Mouse (Mus musculus): Measurements from ENCODE around the gene Gm20388. TPM values are rescaled to one million over a fixed set of nuclear protein-coding genes. Genes with fewer than 3 reads are reported as not detected.

Gm20388 gene
- polyA plus RNA-seq, 1 experiment from 2014 or later = not detected

DNA sequence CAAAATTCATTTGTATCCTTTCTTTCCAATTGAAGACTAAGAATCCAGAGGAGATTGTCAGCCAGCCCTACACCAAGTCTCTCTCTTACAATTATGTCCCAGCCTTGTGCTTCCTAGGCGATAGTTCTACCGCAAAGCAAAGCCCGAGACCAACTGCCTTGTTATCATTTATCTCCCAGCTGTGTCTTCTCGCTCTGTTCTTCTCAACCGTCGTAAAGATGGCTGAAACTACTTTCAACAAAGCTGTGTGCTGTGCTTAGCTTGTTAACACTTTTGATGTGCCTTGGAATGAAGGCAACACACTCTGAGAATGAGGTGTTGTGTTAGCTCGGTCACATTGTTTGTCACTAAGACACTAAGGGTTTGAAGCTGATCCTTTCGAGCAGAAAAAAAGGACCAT lies 3421.2 kb downstream of the Gm20388 start:
- Histone ChIP-seq H3K4me2 (peak overlapping the region; percentile 97), H3K9me3 (no peaks in the 10 kb centered on the region), H3K4me3 (peak overlapping the region; percentile 60), H3K27me3 (peaks cover 24% of the 10 kb centered on the region), H3K4me1 (peaks cover 14% of the 10 kb centered on the region), H3K9ac (no peak overlapping the region), H3K27ac (0 out of 2 replicates have a peak overlapping the region, but pooled peaks have one; percentile 22), H3K36me3 (no peaks in the 10 kb centered on the region)
- WGBS = 41% methylated on average over 8 of the region's 8 CpGs
- no peak for ATAC-seq (ENCODE audit: insufficient number of reproducible peaks, insufficient read depth, low FRiP score, low TSS enrichment, low read depth)

DNA sequence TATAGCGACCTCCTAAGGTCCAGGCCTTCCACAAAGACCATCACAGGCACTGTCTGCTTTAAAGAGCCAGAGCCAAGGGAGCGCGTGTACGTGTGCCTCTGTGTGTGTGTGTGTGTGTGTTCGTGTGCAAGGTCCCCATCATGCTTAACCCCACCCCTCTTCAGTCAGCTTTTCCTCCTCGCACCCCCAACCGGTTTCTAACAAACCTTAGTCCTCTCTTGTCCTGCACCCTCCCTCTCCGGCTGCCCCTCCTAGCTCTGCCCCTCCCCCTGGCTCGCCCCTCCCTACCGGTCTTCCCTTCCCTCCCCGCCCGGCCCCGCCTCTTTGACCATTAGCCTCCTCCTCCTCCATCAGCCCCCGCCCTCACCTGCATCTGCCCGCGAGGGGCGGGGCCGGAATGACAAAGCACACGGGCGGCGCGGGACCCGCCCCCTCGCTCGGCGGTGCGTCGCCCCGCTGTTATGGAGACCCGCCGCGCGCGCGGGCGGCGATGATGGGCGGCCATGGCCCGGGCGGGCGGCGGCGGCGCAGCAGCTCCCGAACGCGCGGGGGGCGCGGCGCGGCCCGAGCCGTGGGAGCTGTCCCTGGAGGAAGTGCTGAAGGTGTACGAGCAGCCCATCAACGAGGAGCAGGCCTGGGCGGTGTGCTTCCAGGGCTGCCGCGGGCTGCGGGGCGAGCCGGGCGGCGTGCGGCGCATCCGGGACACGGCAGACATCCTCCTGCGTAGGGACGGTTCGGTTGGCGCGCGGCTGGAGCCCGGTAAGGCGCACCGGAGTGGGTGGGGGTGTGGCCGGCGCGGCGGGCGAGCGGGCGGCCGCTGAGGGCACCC lies 3421.8 kb downstream of the Gm20388 start, which contains the start of gene Spire2:
Gene Spire2, plus strand, starts transcription at position 452 of the 829 bp plus-strand sequence.
- Histone ChIP-seq H3K36me3 (no peaks in the 10 kb centered on the region), H3K27ac (0 out of 2 replicates have a peak within 1 kb of the TSS, but pooled peaks have one; percentile 22), H3K9me3 (no peaks in the 10 kb centered on the region), H3K4me2 (peak within 1 kb of the TSS; percentile 97), H3K4me3 (peak within 1 kb of the TSS; percentile 60), H3K4me1 (peaks cover 14% of the 10 kb centered on the region), H3K27me3 (peaks cover 24% of the 10 kb centered on the region), H3K9ac (peak within 1 kb of the TSS; percentile 67)
- under 1% methylated on average over 79 of the region's 85 CpGs for WGBS
- ATAC-seq (ENCODE audit: insufficient number of reproducible peaks, insufficient read depth, low FRiP score, low TSS enrichment, low read depth) = peak; percentile 77

DNA sequence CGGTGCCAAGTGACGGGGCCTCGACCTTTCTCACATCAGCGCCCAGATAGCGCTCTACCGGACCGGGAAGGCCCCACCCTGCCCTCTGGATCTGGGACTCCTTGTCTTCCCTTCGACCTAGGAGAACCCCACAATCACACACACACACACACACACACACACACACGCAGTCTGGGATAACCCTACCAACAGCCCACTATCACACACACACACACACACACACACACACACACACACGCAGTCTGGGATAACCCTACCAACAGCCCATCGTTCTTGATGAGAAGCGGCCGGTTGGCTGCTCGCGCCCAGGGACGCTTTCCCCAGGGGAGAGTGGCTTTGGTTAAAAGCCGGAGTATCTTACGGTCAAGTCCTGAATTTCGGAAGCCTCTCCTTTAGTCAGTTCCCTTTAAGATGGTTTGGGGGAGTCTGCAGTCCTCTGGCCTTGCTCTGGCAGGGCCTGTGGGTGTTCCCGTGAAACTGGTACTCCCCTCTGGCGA lies 3422.5 kb downstream of the Gm20388 start:
- peak; percentile 16; the same call in 1 of the 2 replicates for ATAC-seq (ENCODE audit: insufficient number of reproducible peaks, insufficient read depth, low FRiP score, low TSS enrichment, low read depth)
- no peaks in the 10 kb centered on the region for H3K9me3 ChIP-seq
- no peak overlapping the region for H3K27ac ChIP-seq

DNA sequence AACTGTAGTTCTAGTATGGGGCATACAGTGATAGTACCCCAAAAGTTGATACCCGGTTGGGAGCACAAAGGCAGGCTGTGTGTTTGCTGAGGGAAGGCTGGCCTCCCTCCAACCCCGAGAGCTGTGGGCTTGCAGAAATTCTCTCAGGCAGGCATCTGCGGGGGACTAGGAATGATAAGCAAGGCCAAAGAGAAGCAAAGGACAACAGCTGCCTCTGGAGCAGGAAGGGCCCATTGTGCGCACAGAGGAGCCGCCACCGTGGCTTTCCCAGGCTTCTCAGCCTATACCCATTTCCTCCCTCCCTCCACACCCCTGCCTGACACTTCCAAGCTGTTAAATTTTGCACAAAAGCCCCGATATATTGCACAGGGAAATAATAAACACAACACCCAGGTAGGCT lies 3423.2 kb downstream of the Gm20388 start:
- H3K27me3 ChIP-seq = peaks cover 24% of the 10 kb centered on the region
- no peak overlapping the region; the same call in 1 of the 2 replicates for H3K27ac ChIP-seq
- peak overlapping the region; percentile 97 for H3K4me2 ChIP-seq
- ATAC-seq (ENCODE audit: insufficient number of reproducible peaks, insufficient read depth, low FRiP score, low TSS enrichment, low read depth) = no peak
- H3K4me3 ChIP-seq = 0 out of 2 replicates have a peak overlapping the region, but pooled peaks have one; percentile 60
- no peak overlapping the region for H3K9ac ChIP-seq
- H3K36me3 ChIP-seq = no peaks in the 10 kb centered on the region
- 9% methylated on average over 7 of the region's 7 CpGs for WGBS
- peaks cover 14% of the 10 kb centered on the region for H3K4me1 ChIP-seq
- no peaks in the 10 kb centered on the region for H3K9me3 ChIP-seq

More for the DNA sequence above, 3422.5 kb downstream of the Gm20388 start:
- Histone ChIP-seq H3K4me3 (peak overlapping the region; percentile 60), H3K27me3 (peaks cover 24% of the 10 kb centered on the region), H3K9ac (peak overlapping the region; percentile 67), H3K4me1 (peaks cover 14% of the 10 kb centered on the region), H3K36me3 (no peaks in the 10 kb centered on the region), H3K4me2 (peak overlapping the region; percentile 97)
- 4% methylated on average over 14 of the region's 21 CpGs for WGBS

DNA sequence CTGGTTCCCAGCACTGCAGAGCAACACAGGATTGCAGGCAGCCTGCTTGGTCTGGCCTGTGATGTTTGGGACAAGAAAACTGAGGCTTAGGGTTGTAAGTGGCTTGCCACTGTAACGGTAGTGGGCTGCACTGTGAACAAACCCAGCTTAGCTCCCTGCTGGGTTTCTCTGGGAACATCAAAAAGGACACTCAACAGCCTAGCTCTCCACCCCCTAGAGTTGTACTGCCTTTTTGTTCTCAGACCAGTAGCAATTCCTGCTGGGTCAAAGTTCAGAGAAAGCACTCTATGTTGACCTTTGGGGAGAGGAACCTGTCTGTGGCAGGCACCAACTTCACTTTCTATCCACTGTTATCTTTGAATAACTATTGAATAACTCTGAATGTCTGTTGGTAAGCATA lies 3423.8 kb downstream of the Gm20388 start:
- no peak for ATAC-seq (ENCODE audit: insufficient number of reproducible peaks, insufficient read depth, low FRiP score, low TSS enrichment, low read depth)

DNA sequence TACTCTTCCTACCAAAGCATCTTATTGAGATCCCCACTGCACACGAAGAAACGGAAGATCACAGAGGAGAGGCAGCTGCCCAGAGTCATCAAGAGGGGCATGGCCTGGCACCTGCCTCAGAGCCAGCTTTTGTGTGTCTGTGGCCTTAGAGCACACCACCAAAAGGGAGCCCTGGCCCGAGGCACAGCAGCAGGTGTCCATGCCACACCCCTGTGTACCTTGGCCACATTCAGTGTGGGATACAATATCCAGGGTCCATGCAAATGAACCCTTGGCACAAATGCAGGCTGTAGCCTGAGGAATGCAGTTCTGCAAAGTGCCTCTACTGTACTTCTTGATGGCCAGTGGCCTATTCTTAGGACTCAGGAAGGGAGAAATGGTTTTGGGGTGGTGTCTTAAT lies 3426.8 kb downstream of the Gm20388 start:
- Histone ChIP-seq H3K4me2 (no peak overlapping the region), H3K36me3 (no peaks in the 10 kb centered on the region), H3K27me3 (peaks cover 21% of the 10 kb centered on the region), H3K9ac (no peak overlapping the region), H3K27ac (no peak overlapping the region), H3K4me3 (no peak overlapping the region), H3K4me1 (peaks cover 14% of the 10 kb centered on the region), H3K9me3 (peaks cover 3% of the 10 kb centered on the region)
- WGBS = 81% methylated on average over 3 of the region's 3 CpGs
- no peak for ATAC-seq (ENCODE audit: insufficient number of reproducible peaks, insufficient read depth, low FRiP score, low TSS enrichment, low read depth)

More for the DNA sequence above, 3423.8 kb downstream of the Gm20388 start:
- no peak overlapping the region for H3K4me2 ChIP-seq
- H3K4me1 ChIP-seq = peaks cover 14% of the 10 kb centered on the region
- H3K27me3 ChIP-seq = peaks cover 24% of the 10 kb centered on the region
- no peak overlapping the region for H3K4me3 ChIP-seq
- WGBS = 10% methylated on average over 1 of the region's 1 CpGs
- no peak overlapping the region for H3K27ac ChIP-seq
- H3K36me3 ChIP-seq = no peaks in the 10 kb centered on the region
- no peak overlapping the region for H3K9ac ChIP-seq
- H3K9me3 ChIP-seq = no peaks in the 10 kb centered on the region

DNA sequence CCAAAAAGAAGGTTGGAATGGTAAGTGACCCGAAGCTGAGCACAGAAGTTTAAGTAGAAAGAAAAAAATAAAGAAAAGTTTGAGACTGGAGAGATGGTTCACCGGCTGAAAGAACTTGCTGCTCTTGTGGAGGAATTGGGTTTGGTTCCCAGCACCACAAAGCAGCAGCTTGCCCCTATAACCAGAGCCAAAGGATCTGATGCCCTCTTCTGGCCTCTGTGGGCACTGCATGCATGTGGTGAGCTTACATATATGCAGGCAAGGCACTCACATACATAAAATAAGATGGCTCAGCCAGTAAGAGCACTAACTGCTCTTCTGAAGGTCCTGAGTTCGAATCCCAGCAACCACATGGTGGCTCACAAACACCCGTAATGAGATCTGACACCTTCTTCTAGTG lies 3429.4 kb downstream of the Gm20388 start:
- H3K27ac ChIP-seq = no peak overlapping the region
- H3K27me3 ChIP-seq = no peaks in the 10 kb centered on the region; the same call in 1 of the 2 replicates
- ATAC-seq (ENCODE audit: insufficient number of reproducible peaks, insufficient read depth, low FRiP score, low TSS enrichment, low read depth) = no peak
- peaks cover 9% of the 10 kb centered on the region for H3K4me1 ChIP-seq
- peaks cover 3% of the 10 kb centered on the region for H3K9me3 ChIP-seq
- H3K9ac ChIP-seq = no peak overlapping the region
- H3K4me2 ChIP-seq = no peak overlapping the region
- no peak overlapping the region for H3K4me3 ChIP-seq
- no peaks in the 10 kb centered on the region for H3K36me3 ChIP-seq
- WGBS = 92% methylated on average over 4 of the region's 4 CpGs

DNA sequence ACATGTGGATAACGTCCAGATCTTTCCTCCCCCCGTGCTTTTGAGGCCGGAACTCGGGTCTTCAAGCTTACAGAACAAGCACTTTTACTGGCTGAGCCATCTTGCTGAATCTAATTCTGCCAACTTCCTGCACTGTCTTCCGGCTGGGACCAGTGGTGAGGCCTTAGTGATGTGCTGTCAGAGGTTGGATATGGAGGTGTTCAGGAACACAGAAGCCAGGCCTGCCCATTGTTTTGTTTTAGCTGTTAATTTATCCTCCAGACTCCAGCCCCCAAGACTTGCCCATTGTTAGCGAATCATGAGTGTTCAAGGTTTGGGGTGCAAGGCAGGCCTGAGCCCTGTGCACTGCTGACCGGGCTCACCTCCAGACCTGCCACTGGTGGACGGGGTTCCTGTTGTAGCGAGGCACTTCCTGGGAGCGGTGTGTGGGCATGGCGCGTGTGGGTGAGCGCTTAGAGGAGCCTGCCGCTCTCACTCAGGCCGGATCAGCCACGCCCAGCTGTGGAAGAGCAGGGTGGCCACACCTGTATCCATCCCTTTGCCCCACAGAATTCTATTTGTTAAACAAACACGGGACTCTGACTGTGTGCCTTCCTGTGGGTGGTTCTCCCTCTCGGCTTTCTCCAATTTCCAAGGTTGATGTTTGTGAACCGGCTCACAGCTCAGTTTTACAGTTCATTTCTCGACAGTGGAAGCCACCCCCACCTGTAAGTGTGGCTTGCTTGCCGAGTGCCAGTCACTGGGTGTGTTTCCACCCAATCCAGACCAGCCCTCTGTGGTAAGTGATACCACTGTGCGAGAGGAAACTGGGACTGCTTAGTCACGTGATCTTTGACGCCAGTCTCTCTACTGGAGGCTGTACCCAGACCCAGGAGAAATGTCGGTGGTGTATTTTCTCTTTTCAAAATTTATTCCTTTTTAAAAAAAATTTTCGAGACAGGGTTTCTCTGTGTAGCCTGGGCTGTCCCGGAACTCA lies 3430.7 kb downstream of the Gm20388 start:
- Histone ChIP-seq H3K36me3 (no peaks in the 10 kb centered on the region), H3K4me2 (no peak overlapping the region), H3K27me3 (no peaks in the 10 kb centered on the region), H3K9ac (no peak overlapping the region), H3K4me1 (peaks cover 9% of the 10 kb centered on the region), H3K9me3 (peaks cover 3% of the 10 kb centered on the region), H3K27ac (no peak overlapping the region; the same call in 1 of the 2 replicates), H3K4me3 (no peak overlapping the region)
- ATAC-seq (ENCODE audit: insufficient number of reproducible peaks, insufficient read depth, low FRiP score, low TSS enrichment, low read depth) = no peak
- 82% methylated on average over 27 of the region's 27 CpGs for WGBS

DNA sequence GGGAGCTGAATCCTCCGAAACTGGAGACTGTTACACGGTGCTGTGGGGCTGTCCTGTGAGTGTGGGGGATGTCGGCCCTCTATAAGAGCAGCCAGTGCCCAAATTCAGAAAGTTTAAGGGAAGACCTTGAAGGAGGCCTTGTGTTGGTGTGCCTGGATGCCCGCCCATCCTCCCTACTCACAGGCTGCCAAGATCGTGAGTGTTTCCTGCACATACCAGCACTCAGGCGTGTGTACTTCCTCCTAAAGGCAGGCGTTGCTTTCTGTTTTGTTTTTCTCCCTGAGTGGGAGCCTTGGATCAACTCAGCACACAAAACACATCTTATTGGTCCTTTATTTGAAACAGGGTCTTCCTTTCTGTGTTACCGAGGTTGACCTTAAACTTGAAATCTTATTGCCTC lies 3431.6 kb downstream of the Gm20388 start:
- no peak for ATAC-seq (ENCODE audit: insufficient number of reproducible peaks, insufficient read depth, low FRiP score, low TSS enrichment, low read depth)
- Histone ChIP-seq H3K27ac (no peak overlapping the region), H3K9ac (no peak overlapping the region), H3K36me3 (no peaks in the 10 kb centered on the region), H3K4me3 (no peak overlapping the region), H3K4me1 (peaks cover 9% of the 10 kb centered on the region), H3K4me2 (no peak overlapping the region), H3K27me3 (no peaks in the 10 kb centered on the region), H3K9me3 (peaks cover 3% of the 10 kb centered on the region)
- 81% methylated on average over 8 of the region's 8 CpGs for WGBS

DNA sequence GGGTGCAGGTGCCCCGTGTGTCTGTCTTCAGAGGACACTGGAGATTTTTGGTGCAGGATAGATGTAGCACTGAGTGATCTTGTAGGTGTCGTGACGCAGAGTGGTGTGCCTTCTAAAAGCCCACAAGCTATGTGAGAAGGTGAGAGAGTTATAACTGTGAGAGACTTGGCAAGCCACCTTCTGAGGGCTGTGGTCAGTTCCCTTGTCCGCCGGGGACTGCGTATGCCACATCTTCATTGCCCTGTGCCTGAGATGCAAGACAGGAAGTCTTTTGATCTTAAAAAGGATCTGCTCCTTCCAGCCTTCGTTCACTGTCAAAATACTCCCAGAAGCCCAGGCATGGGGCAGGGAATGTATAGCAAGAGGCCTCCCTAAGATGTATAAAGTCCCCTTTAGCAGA lies 3432.3 kb downstream of the Gm20388 start:
- H3K4me3 ChIP-seq = no peak overlapping the region
- no peaks in the 10 kb centered on the region for H3K27me3 ChIP-seq
- no peak overlapping the region for H3K4me2 ChIP-seq
- no peak overlapping the region for H3K9ac ChIP-seq
- no peak overlapping the region for H3K27ac ChIP-seq
- WGBS = 68% methylated on average over 7 of the region's 7 CpGs
- H3K4me1 ChIP-seq = peaks cover 12% of the 10 kb centered on the region
- no peaks in the 10 kb centered on the region for H3K36me3 ChIP-seq
- ATAC-seq (ENCODE audit: insufficient number of reproducible peaks, insufficient read depth, low FRiP score, low TSS enrichment, low read depth) = no peak
- H3K9me3 ChIP-seq = peaks cover 3% of the 10 kb centered on the region

DNA sequence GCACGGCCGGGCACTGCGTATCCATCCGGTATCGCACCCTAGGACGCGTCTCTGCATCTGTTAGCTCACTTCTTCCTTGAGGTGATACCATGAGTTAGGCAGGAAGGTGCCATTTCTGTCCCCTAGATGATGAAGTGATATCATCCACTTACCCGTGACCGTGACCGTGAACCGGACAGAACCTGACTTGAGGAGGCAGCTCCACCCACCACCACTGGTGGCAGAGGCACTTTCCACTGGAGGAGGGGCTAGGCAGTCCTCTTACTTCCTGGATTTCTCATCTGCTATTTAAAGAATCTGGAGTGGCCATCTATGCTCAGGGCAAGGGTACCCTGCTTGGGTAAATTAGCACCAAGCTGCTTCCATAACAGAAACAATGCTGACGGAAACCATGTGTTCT lies 3432.8 kb downstream of the Gm20388 start:
- H3K27me3 ChIP-seq = no peaks in the 10 kb centered on the region
- peaks cover 17% of the 10 kb centered on the region for H3K4me1 ChIP-seq
- no peak overlapping the region for H3K9ac ChIP-seq
- H3K36me3 ChIP-seq = no peaks in the 10 kb centered on the region
- 72% methylated on average over 12 of the region's 12 CpGs for WGBS
- H3K9me3 ChIP-seq = peaks cover 3% of the 10 kb centered on the region
- H3K27ac ChIP-seq = no peak overlapping the region
- no peak overlapping the region for H3K4me2 ChIP-seq
- no peak for ATAC-seq (ENCODE audit: insufficient number of reproducible peaks, insufficient read depth, low FRiP score, low TSS enrichment, low read depth)
- H3K4me3 ChIP-seq = no peak overlapping the region
